Mouse (Mus musculus) telencephalon, adult 2 months (tissue): Measurements from ENCODE around the gene Cldnd2.
A peak's percentile ranks its signal among the peaks of the same experiment; 100 is the strongest.

Source experiments
- DNase-seq: peaks from one replicate; pipeline ENCODE4 v3.0.0-alpha.2; 2011; ENCODE audit warnings: low read depth, low spot score

Gene Cldnd2

DNA sequence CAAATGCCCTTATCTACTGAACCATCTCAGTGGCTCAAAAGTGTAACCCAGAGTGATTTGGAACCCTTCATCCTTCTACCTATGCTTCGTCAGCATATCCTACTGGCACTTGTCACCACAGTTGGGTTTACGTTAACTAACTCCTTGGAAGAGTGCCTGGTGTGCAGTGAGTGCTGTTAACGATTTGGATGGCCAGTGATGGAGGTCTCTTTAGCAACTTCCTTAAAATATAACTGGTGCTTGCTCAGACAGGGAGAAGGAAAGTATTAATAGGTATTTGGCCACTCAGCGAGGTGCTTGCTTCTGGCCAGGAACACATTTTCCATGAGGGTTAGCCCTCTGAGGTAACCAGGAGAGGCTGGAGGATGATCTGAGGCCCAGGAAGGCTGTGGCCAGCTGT, 7.2 kb downstream of the Cldnd2 start:
- no peak for DNase-seq

DNA sequence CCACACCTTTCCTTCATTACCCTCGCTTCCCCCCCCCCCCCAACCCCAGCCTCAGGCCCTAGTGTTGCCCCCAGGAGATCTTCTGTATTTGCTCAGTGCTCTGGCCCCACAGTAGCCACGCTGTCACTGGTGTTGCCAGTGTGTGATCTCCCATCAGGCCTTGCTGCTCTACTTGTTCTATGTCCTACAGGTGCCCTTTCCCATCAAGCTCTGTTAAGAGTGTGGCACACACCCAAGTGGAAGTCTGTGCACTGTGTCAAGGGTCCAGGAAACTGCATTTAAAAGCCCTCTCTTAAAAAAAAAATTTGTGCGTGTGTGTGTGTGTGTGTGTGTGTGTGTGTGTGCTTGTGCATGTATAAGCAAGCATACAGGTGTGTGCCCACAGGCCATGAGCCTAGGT, 7.7 kb downstream of the Cldnd2 start:
- DNase-seq = no peak

DNA sequence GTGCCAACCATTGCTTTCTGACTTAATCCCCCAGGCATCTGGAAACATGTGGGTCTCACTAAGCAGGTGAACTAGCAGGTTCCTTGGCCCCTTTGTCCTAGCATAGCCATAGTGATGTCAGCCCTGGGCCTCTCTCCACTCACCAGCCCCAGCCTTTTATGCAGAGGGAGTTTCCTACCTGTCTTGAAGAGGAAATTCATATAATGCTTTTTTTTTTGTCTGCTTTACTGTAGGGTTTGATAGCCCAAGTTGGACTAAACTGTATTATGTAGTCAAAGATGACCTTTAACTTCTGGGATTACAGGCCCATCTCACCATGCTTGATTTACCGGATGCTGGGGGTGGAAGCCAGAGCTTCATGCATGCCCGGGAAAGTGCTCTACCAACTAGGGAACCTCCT, 9.2 kb downstream of the Cldnd2 start:
- no peak for DNase-seq

DNA sequence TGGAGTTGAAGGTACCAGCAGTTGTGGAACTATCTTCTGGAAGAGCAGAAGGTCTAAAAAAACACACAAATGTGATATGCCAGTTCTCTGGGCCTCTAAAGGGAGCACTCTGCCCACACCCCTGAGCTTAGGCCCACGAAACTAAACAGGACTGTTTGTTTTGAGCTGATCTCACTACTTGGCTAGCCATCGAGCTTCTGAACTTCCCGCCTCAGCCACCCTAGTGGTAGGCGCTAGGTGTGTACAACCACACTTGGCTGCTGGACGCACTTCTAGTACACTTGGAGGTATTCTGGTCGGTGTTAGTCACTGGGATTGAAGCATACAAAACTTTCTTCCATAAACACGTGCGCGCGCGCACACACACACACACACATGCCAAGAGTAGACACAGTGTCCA, 11.1 kb downstream of the Cldnd2 start:
- DNase-seq = no peak

DNA sequence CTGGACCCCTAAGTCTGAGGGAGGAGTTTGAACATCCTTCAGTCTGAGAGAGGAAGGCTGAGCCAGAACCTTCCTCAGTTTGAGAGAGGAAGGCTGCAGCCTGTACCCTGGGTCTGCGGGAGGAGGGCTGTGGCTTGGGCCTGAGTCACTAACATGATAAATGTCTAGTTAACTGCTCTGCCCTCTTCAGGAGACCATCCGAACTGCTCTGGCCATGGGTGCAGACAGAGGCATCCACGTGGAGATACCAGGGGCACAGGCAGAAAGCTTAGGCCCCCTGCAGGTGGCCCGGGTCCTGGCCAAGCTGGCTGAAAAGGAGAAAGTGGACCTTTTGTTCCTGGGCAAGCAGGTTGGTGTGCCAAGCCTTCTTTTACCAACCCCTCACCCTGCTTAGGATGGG, 12.0 kb downstream of the Cldnd2 start:
- no peak for DNase-seq

DNA sequence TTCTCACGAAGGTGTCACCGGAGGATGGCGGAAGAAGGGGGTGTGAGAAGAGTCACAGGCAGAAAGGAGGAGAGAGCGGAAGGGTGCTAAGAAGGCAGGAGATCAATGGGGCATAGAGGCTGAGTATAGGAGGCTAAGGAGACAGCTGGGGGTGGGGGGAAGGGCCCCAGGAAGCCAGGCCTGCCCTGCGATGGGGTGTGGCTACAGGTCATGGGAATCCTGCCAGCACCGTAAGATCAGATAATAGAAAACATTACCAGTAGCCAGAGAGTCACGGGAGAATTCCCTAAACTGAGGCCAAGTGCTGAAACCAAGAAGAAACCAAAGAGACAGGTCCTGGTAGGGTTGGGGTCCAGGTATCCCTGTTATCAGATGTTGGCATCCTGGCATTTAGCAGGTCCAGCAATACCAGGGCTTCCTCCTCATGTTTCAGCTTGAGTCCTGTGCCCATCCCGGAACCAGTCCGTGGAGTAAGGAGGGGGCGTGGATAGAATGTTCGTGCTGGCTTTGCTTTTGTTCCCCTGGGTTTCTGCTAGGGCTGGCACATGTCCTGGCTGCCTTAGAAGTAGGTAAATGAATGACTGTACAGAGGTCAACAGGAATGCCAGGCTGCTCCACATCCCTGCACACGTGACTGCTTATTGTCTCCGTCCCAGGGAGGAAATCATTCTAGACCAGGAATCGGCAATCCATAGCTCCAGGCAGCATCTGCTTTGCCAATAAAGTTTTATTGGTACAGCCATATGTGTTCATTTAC, 13.2 kb downstream of the Cldnd2 start:
- DNase-seq = no peak

DNA sequence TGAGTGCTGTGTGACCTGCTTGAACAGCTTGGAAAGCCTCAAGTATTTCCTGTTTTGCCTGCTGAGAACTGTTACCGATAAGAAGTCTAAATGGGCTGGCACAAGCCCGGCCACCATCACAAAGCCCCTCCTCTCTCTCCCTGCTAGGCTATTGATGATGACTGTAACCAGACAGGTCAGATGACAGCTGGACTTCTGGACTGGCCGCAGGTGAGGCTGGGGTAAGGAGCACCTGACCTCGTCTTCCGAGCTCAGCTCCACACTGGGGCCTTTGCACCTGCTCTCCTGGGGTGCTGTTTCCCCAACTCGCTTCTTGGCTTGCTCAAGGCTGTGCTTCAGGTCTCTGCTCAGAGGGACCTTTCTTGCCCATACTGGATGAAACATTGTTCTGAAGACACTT, 13.8 kb downstream of the Cldnd2 start:
- no peak for DNase-seq

DNA sequence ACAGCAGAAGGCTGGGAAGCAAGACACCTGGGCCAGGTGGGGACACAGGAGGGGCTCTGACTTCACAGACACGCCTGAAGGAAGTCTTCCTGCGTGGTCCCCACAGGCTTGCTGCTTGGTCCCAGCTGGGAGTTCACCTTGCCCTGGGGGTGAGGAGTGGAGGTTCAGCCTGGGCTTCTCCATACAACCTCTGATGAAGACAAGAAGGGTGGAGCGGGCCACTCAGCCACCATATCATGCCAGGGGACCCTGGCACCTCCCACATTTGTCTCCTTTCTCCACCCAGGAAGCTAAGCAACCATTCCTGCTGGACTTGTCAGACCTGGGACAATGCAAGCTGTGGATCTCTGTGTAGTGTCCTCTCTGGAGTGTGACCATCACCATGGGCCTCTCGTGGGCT, 22.3 kb downstream of the Cldnd2 start, which contains the start of gene Vsig10l:
TSS of gene Vsig10l (plus strand) at position 301 of the 400 bp plus-strand sequence.
- no peak for DNase-seq

DNA sequence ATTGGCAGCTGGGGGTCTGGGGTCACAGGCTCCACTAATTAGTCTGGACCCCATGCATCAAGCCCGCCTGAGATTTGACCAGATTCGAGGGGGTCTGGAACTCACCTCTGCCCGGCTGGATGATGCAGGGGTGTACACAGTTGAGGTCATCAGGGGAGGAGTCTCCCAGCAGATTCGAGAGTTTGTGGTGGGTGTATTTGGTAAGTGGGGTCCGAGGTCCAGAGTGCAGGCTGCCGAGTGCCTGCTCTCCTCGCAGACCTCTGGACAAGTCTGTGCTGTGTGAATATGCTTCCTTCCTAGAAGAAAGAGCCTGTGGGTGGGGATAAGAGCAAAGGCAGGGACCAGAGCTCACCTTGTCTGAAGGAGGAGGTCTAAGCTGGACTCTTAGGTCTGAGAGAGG, 23.4 kb downstream of the Cldnd2 start:
- DNase-seq = no peak

DNA sequence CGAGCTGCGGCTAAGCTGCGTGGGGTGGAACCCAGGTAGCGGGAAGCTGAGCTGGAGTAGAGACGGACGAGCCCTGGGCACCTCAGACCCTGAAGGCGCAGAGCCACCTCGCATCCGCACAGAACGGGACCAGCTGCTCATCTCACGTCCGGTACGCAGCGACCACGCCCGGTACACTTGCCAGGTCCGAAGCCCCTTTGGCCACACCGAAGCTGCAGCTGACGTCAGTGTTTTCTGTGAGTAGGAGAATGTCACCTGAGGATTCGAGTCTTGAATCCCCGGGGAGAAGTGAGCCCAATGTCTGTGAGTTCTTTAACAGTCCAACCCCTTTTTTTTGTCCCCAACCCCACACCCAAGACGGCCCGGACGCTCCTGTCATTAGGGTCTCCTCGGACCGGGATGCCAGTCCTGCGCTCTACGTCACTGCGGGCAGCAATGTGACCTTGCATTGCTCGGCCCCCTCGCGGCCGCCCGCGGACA, 24.3 kb downstream of the Cldnd2 start:
- DNase-seq = no peak

DNA sequence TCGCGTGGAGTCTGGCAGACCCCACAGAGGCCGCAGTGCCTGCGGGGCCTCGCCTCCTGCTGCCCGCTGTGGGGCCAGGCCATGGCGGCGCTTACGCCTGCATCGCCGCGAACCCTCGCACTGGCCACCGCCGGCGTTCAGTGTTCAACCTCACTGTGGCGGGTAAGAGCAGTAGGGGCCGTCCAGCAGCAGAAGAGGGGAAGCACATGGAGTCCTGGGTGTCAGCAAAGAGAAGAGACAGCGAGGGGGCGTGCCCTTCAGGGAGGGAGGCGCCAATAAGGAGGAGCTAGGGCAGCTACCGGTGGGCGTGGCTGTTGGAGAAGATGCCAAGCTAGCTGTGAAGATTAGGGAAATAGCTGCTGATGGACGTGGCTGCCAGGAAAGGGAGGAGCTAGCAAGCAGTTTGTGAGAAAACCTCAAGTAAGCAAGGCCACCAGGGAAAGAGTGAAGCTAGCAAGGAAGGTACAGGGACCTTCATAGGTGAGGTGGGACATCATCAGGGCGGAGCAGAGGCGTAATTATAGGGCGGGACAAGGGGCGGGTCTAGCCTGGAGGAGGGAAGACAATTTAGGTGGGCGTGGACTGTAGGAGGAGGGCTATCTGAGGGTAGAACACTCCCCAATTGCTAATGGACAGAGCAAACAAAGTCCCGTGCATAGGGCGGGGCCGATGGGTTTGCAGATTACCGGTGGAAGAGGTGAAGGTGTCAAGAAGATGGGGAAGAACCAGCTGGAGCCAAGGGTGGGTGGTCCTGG, 24.9 kb downstream of the Cldnd2 start:
- DNase-seq = peak; percentile 55

DNA sequence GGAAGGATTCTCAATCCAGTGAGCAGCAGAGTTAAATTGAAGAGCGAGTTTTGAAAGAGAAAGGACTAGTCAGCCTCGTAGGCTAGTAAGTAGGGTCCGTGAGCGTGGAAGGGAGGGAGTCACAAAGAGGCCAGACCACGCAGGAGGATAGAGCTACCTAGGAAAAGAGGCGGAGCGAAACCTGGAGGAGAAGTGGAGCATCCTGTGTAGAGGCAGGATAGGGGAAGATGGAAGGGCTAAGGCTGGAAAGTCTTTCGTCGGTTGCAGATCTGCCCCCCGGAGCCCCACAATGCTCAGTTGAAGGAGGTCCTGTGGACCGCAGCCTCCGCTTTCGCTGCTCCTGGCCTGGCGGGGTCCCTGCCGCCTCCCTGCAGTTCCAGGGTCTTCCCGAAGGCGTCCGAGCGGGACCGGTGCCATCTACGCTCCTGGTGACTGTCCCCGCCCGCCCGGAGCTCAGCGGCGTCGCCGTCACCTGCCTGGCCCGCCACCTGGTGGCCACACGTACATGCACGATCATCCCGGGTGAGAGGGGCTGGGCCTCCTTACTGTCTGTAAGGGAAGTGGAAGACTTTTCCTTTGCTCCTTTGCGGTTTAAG, 25.6 kb downstream of the Cldnd2 start:
- DNase-seq = no peak

DNA sequence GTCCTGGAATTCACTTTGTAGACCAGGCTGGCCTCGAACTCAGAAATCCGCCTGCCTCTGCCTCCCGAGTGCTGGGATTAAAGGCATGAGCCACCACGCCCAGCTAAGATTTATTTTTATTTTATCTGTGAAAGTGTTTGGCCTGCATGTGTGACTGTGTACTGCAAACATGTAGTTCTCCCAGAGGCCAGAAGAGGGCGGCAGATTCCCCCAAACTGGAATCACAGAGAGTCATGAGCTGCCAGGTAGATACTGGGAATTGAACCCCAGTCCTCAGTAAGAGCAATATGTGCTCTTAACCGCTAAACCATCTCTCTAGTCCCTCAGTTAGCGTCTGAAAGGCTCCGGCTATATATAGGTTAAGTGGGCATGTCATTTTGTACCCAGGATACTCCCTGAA, 29.8 kb downstream of the Cldnd2 start:
- DNase-seq = no peak

DNA sequence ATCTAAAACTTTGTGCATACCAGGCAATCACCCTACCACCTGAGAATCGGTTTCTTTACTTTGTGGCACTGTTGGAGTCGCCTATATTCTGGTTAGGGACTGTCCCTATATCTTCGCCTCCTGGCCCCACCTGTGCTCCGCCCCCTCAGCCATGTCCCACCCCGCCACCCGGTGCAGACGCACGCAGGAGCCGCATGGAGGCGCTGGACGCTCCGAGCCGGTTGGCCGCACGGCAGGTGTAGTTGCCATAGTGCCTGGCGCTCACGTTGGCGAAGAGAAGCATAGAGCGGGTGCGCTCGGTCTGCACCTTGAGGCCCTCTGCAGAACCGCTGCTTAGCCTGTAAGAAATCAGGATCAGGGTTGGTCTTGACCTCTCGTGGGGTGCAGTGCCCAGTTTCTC, 35.1 kb downstream of the Cldnd2 start:
- DNase-seq = no peak

DNA sequence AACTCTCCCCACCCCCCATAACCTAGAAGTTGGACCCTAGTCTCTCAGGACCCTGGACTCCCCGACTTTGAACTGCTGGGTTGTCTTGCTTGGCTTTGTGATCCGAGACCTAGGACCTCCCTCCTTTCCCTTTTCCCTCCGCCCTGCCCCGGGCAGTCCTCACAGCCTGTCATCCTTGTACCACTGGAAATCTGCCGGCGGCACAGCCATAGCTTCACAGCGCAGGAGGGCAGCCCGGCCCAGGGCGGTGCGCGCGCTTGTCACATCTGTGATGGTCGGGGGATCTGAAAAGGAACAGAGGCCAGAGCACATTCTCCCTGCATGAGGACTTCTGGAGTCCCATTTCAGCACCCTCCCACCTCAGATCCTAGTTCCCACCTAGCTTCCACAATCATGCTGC, 35.8 kb downstream of the Cldnd2 start:
- DNase-seq = no peak

DNA sequence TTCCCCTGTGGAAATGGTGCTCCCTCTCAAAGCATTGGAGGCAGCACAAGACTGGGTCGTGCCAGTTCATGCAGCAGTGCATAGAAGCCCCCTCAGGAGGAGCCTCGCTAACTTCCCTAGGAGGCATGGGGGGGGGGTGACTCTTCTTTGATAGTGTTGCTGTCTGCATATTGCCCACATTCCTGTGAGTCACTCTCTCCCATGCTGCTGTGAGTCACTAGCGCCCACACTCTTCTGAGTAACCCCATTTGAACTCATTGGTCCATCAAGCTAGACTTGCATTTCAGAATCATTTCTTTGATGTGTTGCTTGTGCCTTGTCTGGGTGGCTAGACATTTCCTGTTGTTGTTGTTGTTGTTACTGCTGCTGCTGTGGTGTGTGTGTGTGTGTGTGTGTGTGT, 40.6 kb downstream of the Cldnd2 start:
- peak; percentile 87 for DNase-seq

DNA sequence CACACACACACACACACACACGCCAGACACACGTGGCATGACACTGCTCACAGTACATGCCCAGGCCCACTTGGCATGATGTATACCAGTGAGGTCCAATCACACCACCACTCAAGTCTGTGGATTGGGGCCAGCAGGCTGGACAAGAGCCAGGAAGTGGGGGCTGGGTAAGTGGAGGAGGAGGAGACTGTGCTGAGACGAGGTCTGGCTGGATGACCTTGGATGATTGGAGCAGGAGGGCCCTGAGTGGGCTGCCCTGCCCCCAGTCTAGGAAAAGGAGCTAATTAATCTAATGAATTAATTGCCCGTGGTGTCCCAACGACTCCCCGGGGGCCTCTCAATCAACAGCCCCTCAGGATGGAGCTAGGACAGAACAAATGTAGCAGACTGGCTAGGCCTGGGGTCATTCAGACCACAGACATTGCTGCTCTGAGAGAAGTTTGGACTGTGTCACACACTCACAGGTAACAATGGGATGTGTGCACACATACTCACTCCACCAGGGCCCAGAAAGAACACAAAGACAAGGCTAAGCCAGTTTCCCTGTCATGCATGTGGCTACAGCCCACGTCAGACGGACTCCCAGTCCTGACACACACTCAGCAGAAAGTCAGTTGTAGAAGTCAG, 41.6 kb downstream of the Cldnd2 start:
- DNase-seq = no peak

DNA sequence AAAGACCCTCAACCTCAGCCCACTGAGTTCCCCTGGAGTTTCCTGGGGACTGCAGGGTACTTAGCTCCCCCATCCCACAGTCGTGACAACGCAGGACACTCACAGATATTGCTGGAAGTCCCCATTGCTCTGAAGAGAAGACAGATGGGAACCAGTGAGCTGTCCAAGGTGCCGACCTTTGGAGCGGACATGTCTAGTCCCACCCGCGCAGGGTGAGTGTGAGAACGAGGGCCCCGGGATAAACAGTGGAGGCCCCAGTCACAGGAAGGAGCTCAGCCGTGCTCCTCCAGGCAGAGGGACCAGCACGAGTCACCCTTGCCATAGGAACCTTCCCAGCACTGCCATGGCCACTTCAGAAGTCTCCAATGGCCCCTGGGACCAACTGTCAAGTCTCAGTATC, 42.7 kb downstream of the Cldnd2 start:
- DNase-seq = no peak

DNA sequence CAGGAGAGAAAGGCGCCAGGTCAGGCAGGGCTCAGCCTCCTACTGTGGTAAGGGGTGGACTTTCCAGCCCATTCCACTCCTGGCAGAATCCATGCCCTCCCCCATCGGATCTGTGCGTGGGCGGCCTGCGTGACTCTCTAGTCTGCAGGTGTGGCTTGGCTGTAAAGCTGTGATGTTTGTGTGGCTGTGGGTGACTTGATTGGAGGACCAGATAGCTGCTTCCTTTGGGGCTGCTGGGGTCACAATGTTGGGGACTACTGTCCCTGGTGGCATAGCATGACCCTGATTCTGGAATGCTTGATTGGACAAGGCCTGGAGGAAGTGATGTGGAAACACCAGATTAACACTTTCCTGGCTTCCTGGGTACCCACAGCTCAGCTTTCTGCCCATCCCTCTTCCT, 48.1 kb downstream of the Cldnd2 start:
- no peak for DNase-seq

DNA sequence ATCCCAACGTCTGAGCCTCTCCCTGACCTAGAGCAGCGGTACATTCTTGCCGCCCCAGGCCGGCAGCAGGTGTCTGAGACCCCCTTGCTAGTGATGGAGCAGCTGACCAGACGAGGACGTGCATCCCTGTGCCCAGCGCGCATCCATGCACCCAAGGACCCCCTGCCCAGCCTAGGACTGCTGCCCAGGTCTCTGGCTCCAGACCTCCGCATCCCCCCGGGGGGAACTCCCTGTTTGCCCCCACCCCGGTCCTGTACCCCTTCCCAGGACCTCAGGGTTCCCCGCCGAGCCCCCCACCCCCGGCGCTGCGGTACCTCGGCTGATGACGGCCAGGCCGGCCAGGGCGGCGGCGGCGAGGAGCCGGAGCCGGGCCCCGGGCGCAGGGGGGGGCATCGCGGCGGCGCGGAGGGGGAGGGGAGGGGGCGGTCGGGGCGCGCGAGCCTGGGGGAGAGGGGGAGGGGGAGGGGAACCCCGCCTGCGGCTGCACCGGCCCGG, 49.1 kb downstream of the Cldnd2 start, which contains the start of gene Iglon5:
TSS of gene Iglon5 (minus strand) at position 445 of the 495 bp plus-strand sequence.
- no peak for DNase-seq

DNA sequence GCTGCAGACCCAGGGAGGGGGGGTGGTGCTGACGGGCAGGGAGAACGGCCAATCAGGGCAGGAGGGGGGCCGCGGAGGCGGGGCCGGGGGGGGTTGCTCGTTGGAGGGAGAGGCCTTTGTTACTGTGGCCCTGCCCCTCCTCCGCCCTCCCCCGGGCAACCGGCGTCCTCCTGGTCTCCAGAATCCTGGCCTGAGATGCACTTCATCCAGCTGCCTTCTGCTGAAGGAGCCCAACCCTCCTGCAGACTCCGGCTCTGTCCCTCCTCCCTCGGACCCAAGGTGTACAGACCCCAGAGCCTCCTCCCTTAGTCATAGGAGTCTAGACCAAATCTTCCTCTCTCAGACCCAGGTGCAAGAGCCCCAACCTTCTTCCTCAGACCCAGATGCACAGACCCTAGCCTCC, 49.6 kb downstream of the Cldnd2 start:
- DNase-seq = no peak

DNA sequence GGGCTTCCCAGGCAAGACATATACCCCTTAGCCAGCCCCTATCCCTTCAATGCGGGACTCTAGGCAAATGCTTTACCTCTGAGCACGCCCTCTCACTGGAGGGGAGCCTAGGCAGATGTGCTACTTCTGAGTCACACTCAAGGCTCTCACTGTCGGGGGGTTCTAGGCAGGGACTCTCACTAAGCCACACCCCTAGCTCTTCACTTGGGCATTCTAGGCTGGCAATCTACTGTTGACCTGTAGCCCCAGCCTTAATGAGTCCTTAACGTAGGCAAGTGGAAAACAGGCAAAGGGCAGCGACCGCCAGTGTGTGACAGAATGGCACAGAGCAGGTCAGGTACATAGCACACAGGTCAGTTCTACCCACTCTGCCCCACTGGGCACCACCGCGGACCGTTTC, 50.3 kb downstream of the Cldnd2 start:
- DNase-seq = no peak
